Mouse (Mus musculus): ENCODE results near the gene Calcr. TPM values are rescaled to one million over a fixed set of nuclear protein-coding genes. Genes with fewer than 3 reads are reported as not detected.
"Not testable (repeated sequence)": the region's sequence is repeated elsewhere in the genome, so short reads cannot be mapped to it uniquely, and the experiment has no call there.

Gene Calcr
- polyA plus RNA-seq, 1 experiment from 2014 or later: 1.2 TPM

GRCm38 (mm10) chr6:3671941-3672340 is 92.6 kb downstream of the Calcr start:
- H3K27ac ChIP-seq, H3K4me1 ChIP-seq: not testable (repeated sequence)
- WGBS: 83% methylated on average over 4 of the region's 4 CpGs

GRCm38 (mm10) chr6:3664147-3664716 is 100.3 kb downstream of the Calcr start:
- H3K9me3 ChIP-seq: no peaks in the 10 kb centered on the region
- H3K9ac ChIP-seq: no peak overlapping the region
- no peak for ATAC-seq (ENCODE audit: low FRiP score)
- no peaks in the 10 kb centered on the region for H3K36me3 ChIP-seq (replicated peaks)
- no peak overlapping the region for H3K4me3 ChIP-seq (replicated peaks)
- H3K27ac ChIP-seq: no peak overlapping the region
- no peaks in the 10 kb centered on the region for H3K27me3 ChIP-seq
- WGBS: 80% methylated on average over 10 of the region's 10 CpGs
- H3K4me1 ChIP-seq: no peaks in the 10 kb centered on the region
- no peak overlapping the region for H3K4me2 ChIP-seq

More at GRCm38 (mm10) chr6:3671941-3672340, 92.6 kb downstream of the Calcr start:
- not testable (repeated sequence) for H3K4me2 ChIP-seq; H3K27me3 ChIP-seq; H3K9ac ChIP-seq; H3K36me3 ChIP-seq (replicated peaks); H3K9me3 ChIP-seq; H3K4me3 ChIP-seq (replicated peaks); ATAC-seq (ENCODE audit: low FRiP score)

DNA sequence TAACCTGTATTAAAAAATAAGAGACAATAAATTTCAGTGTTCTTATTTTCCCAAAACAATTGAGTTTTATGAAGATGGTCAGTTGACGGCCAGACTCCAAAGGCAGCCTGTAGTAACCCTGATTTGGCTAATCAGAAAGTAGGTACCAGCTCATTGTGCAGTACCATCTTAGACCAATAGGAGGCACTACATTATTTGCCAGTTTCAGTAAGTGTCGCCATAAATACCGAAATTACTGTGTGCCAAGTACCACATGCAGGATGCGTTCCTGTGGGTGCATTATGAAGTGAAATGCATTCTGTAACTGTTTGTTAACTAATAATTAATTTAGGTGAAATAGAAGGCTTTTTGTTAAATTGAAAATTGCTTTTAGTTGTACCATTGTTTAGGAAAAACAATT is 106.1 kb downstream of the Calcr start:
- no peak overlapping the region for H3K4me3 ChIP-seq (replicated peaks)
- no peak overlapping the region for H3K4me2 ChIP-seq
- 92% methylated on average over 4 of the region's 4 CpGs for WGBS
- H3K36me3 ChIP-seq (replicated peaks): no peaks in the 10 kb centered on the region
- H3K27ac ChIP-seq: no peak overlapping the region
- no peak overlapping the region for H3K9ac ChIP-seq
- no peaks in the 10 kb centered on the region for H3K4me1 ChIP-seq
- no peaks in the 10 kb centered on the region for H3K27me3 ChIP-seq
- no peak for ATAC-seq (ENCODE audit: low FRiP score)
- H3K9me3 ChIP-seq: no peaks in the 10 kb centered on the region

MicroRNAs within 50 kb of the gene (microRNA counts, 519-probe panel; counts per million panel counts)
- microRNA mmu-miR-489: not detected
- microRNA mmu-miR-653: not detected

Small RNA genes within 50 kb of the gene (microRNA-seq; reads per million reads assigned to microRNA genes)
- gene Mir489 (1.2 reads per million), gene Mir653 (2.4 reads per million, percentile 3 among the genes with 10 or more reads in this experiment)

Other genes with a start within 250 kb of the Calcr start
- 0.19 and 0.33 TPM in 2 replicates for gene Tfpi2, start 224.2 kb upstream of the Calcr start, polyA plus RNA-seq (2016; fragmentation: Nextera tagmentation; extraction: Ambion mirVana)
- gene Gngt1, start 229.1 kb upstream of the Calcr start, polyA plus RNA-seq (2016; fragmentation: Nextera tagmentation; extraction: Ambion mirVana): not detected in 2 replicates
- 26.0 and 26.6 TPM in 2 replicates for gene Gng11, start 239.2 kb upstream of the Calcr start, polyA plus RNA-seq (2016; fragmentation: Nextera tagmentation; extraction: Ambion mirVana)

All from forebrain, embryonic 12.5 days (tissue).